Mouse (Mus musculus): ENCODE results near the gene Traf4. TPM values are rescaled to one million over a fixed set of nuclear protein-coding genes. Genes with fewer than 3 reads are reported as not detected.
"Not testable (repeated sequence)": the region's sequence is repeated elsewhere in the genome, so short reads cannot be mapped to it uniquely, and the experiment has no call there.

Gene Traf4
- total RNA-seq, 2 experiments from 2014 or later = 2.1 to 3.2 TPM

GRCm38 (mm10) chr11:78151161-78151560, 14.2 kb downstream of the Traf4 start:
- ATAC-seq (replicated peaks; ENCODE audit: low FRiP score, poor library complexity, severe bottlenecking) = peak; percentile 70

- no peak for ATAC-seq (replicated peaks; ENCODE audit: low FRiP score, poor library complexity, severe bottlenecking)
These were observed 18.5 kb downstream of the Traf4 start for GRCm38 (mm10) chr11:78146707-78147543.

GRCm38 (mm10) chr11:78146168-78146567, 19.2 kb downstream of the Traf4 start:
- ATAC-seq (replicated peaks; ENCODE audit: low FRiP score, poor library complexity, severe bottlenecking) = no peak

- no peak for ATAC-seq (replicated peaks; ENCODE audit: low FRiP score, poor library complexity, severe bottlenecking)
These were observed 21.9 kb downstream of the Traf4 start for GRCm38 (mm10) chr11:78143520-78143919.

GRCm38 (mm10) chr11:78140665-78141064, 24.7 kb downstream of the Traf4 start:
- ATAC-seq (replicated peaks; ENCODE audit: low FRiP score, poor library complexity, severe bottlenecking) = no peak

- no peak for ATAC-seq (replicated peaks; ENCODE audit: low FRiP score, poor library complexity, severe bottlenecking)
These were observed 27.4 kb downstream of the Traf4 start for GRCm38 (mm10) chr11:78138023-78138422.

GRCm38 (mm10) chr11:78137584-78137983, 27.8 kb downstream of the Traf4 start:
- no peak for ATAC-seq (replicated peaks; ENCODE audit: low FRiP score, poor library complexity, severe bottlenecking)

- ATAC-seq (replicated peaks; ENCODE audit: low FRiP score, poor library complexity, severe bottlenecking) = no peak
These were observed 29.3 kb downstream of the Traf4 start for GRCm38 (mm10) chr11:78136132-78136531.

- ATAC-seq (replicated peaks; ENCODE audit: low FRiP score, poor library complexity, severe bottlenecking) = not testable (repeated sequence)
These were observed 30.1 kb downstream of the Traf4 start for GRCm38 (mm10) chr11:78135314-78135713.

- ATAC-seq (replicated peaks; ENCODE audit: low FRiP score, poor library complexity, severe bottlenecking) = no peak
These were observed 31.0 kb downstream of the Traf4 start for GRCm38 (mm10) chr11:78134344-78134743.

- ATAC-seq (replicated peaks; ENCODE audit: low FRiP score, poor library complexity, severe bottlenecking) = no peak
These were observed 31.5 kb downstream of the Traf4 start for GRCm38 (mm10) chr11:78133915-78134314.

GRCm38 (mm10) chr11:78129458-78129857, 35.9 kb downstream of the Traf4 start:
- ATAC-seq (replicated peaks; ENCODE audit: low FRiP score, poor library complexity, severe bottlenecking) = no peak

- no peak for ATAC-seq (replicated peaks; ENCODE audit: low FRiP score, poor library complexity, severe bottlenecking)
These were observed 38.6 kb downstream of the Traf4 start for GRCm38 (mm10) chr11:78126739-78127138.

- 0 out of 2 replicates have a peak, but pooled peaks have one; percentile 42 for ATAC-seq (replicated peaks; ENCODE audit: low FRiP score, poor library complexity, severe bottlenecking)
These were observed 39.7 kb downstream of the Traf4 start for GRCm38 (mm10) chr11:78125691-78126090.

- ATAC-seq (replicated peaks; ENCODE audit: low FRiP score, poor library complexity, severe bottlenecking) = no peak
These were observed 41.6 kb downstream of the Traf4 start for GRCm38 (mm10) chr11:78123782-78124181.

- no peak for ATAC-seq (replicated peaks; ENCODE audit: low FRiP score, poor library complexity, severe bottlenecking)
These were observed 42.6 kb downstream of the Traf4 start for GRCm38 (mm10) chr11:78122815-78123214.

GRCm38 (mm10) chr11:78121176-78121575, 44.2 kb downstream of the Traf4 start:
- ATAC-seq (replicated peaks; ENCODE audit: low FRiP score, poor library complexity, severe bottlenecking) = no peak

GRCm38 (mm10) chr11:78119898-78120297, 45.5 kb downstream of the Traf4 start:
- no peak for ATAC-seq (replicated peaks; ENCODE audit: low FRiP score, poor library complexity, severe bottlenecking)

- no peak for ATAC-seq (replicated peaks; ENCODE audit: low FRiP score, poor library complexity, severe bottlenecking)
These were observed 46.9 kb downstream of the Traf4 start for GRCm38 (mm10) chr11:78118467-78118866.

- ATAC-seq (replicated peaks; ENCODE audit: low FRiP score, poor library complexity, severe bottlenecking) = peak; percentile 32; the same call in 1 of the 2 replicates
These were observed 49.3 kb downstream of the Traf4 start for GRCm38 (mm10) chr11:78116146-78116410.

- peak; percentile 96 for ATAC-seq (replicated peaks; ENCODE audit: low FRiP score, poor library complexity, severe bottlenecking)
These were observed 49.8 kb downstream of the Traf4 start for GRCm38 (mm10) chr11:78115367-78116145.

Data from erythroblast, adult 5-6 weeks (primary cell).